Mouse (Mus musculus) gastrocnemius, postnatal 4 days (tissue): Measurements from ENCODE around the gene Plpp3. TPM values are rescaled to one million over a fixed set of nuclear protein-coding genes. Genes with fewer than 3 reads are reported as not detected.

Experiments
- DNase-seq, 2 experiments: peaks; one replicate each; pipeline ENCODE4 v3.0.0; 2021 to 2022; ENCODE audit warnings: low spot score in 2 of 2, mixed read lengths in 2 of 2
- total RNA-seq, 2 experiments: library from RNA; stranded (reverse); gene quantifications; 2 replicates each; pipeline ENCODE4 v1.2.3; 2021

Gene Plpp3
- total RNA-seq, 2 experiments from 2014 or later, result 116 to 119 TPM

DNA sequence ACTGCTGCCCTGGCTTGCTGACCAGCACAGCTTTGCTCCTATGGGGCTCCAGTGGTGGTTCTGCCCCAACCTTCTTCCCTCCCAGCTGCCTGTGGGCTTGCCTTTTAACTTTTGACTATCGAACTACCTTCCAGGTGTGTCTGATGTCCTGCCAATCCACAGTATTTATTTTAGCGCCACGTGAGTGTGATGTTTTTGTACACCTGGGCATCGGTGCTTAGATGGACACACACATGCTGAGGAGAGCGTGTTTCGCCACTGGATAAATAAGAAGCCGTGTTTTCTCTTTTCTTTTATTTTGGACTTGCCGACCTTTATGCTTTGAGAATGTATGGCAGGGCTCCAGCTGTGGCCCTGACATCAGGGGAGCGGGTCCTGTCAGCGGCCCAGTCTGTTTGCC, 29.5 kb downstream of the Plpp3 start:
- no peak for DNase-seq

DNA sequence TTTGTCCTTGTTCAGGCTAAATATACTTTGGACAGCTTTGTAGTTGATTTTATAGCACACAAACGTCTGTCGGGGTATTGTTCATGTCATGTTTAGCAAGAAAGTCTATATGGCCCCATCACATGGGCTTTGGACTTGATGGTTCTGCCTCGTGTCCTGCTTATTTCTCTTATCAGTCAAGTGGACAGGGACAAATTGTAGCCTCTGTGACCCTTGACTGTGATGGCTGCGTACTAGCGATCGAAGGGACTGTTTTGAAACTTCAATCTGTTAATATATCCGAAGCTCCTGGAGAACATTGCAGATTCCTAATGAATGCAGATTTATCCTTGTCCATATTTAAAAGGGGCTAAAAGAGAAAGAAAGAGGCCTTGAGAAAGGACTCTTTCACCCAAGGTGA, 30.7 kb downstream of the Plpp3 start:
- DNase-seq, result no peak

DNA sequence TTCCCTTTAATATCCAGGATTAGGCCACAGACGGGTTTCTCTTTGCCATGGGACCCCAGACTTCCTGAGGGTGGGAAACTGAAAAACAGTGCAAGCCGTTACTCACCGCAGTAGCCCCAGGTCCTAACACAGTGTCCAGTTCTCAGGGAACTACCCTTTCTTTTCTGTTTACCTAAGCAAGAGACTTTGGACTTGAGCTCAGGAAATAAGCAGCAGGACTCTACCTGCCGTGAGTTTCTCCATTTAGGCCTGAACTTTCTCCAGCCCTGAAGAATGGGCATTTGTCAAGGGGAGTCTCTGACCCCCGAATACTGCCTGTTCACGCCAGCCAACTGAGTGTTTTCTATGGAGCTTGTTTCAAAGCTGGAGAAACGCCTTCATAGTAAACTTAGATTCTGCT, 31.7 kb downstream of the Plpp3 start:
- no peak for DNase-seq

DNA sequence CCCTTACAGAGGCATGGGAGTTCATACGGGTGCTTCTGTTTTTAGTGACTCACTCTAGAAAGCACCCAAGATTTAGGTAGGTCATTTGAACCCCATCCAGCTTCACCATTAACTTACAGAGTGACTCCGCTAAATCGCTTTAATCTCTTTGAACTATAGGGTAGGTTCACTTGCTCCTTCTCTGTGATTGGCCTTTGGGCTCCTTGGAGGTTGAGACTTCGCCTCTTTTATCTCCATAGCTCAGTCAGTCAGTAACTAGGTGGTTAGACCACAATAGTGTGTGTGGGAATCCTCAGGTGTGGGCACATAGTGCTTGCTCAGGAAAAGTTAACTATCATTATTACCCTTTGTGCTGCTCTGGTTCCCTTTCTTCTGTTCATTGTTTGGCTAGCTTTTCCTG, 33.7 kb downstream of the Plpp3 start:
- DNase-seq, result no peak

DNA sequence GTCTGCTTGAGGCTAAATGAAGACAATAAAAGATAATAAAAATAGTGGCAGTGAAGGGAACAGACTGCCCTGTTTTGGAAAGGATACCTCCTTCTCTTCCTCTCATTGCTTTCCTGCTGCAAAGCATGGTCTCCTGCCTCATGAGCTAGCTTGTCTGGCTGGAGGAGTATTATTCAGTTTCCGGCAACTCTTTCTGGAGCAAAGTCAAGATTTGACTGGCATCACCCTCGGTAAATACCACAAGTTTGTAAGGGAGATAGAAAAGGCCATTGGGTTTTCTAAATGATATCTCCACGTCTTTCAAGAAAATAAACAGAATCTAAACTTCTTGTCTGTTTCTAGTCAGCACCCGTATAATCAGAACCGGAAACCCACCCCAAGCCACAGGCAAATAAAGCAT, 34.4 kb downstream of the Plpp3 start:
- DNase-seq, result no peak

DNA sequence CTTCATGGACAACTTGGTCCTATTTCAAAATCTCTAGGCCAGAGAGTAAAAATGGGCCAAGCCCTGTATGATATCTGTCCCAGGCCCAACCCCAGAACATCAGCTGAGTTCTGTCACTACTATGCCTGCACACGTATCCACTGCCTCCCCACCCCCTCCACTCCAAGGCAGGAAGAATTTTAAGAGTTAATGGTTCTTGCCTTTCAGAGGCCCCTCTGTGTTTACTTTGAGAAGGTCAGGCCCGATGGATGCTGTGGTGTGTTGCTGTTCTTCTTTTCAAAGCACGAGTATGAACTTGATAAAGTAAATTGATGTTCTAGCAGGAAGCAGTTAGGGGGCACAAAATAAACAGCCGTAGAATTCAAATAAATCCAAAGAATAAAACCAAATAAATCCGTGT, 35.5 kb downstream of the Plpp3 start:
- DNase-seq, result no peak

DNA sequence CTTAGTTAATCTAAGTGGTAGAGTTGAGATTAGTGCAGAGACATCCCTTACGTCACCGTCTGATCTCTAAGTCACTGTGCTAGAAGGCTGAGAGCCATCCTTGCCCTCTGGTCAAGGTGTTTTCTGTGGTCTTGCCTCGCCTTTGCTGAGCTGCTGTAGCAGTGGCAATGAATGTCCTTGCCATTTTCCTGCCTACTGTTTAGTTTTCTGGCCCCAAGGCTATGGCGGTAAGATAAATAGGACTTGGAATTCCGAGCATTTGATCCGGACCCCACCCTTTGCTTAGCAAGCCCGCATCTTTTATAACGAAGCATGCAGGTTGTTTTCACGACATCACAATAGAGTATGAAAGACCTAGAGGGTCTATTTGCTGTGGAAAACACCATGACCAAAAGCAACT, 38.1 kb downstream of the Plpp3 start:
- DNase-seq, result no peak

DNA sequence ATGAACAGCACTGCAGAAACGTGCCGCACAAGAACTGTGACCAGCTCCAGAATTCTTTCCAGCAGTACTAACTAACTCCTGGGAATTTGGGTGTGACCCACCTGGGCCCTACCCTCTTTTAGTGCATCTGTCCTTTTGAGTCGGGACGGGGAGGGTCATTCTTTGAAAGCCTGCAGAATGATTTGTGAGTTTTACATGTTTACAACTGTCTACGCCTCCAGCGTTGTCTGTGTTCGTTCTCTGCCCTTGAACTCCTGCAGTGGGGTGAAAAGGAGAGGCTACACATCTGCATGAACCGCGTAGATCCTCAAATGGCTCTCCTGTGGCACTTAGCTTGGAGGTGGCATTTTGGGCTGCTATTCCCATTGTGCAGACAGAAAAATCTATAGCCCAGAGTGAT, 39.0 kb downstream of the Plpp3 start:
- no peak for DNase-seq

DNA sequence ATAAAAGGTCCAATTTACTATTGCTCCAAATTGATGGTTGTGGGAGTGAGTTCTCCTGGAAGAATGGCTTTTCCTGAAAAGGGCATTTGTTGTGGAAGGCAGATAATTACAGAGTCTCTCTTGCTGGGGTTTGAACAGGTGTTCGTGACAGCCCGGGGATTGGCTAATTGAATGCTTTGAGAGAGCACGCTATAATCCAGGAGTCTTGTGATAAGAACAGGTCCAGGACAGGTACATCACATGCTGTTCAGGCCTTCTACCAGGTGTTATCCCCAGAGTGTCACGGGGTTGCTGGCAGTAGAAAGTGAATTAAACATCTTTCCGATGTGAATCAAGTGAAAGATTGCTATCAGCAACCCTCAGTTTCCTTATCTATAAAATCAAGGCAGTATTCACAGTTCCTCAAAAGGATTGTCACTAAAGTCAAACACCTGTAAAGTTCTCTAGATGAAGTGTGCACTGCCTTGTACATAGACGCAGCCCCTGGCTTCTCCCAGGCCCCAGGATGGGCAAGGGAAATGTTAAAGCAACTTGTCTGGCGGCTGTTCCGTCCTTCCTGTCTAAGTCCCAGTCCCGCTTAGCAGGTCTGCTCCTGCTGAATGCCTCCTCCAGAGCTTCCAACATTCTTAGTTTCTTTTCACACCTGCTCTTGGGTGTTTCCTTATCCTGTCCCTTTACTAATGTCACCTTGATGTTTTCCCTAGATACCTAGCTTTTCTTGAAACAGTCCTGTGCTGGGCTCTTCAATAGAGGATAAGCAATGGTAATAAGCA, 40.0 kb downstream of the Plpp3 start:
- no peak for DNase-seq

DNA sequence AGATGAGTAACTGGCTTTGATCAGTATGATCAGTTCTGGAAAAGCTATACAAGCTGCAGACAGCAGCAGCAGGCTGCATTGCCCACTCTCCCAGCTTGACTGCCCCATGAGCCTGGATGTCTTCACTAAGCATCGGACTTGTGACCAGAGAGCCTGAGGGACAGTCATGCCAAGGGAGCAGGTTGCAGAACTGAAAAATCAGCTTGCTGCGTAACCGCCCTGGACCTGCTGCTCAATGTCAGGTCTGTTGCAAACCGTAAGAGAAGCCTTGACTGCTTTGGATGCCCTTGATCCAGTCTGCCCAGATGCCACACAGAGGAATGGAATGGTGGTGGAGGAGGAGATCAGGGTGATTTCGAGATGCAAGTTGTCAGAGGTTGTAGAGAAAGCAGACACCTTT, 41.5 kb downstream of the Plpp3 start:
- no peak for DNase-seq

DNA sequence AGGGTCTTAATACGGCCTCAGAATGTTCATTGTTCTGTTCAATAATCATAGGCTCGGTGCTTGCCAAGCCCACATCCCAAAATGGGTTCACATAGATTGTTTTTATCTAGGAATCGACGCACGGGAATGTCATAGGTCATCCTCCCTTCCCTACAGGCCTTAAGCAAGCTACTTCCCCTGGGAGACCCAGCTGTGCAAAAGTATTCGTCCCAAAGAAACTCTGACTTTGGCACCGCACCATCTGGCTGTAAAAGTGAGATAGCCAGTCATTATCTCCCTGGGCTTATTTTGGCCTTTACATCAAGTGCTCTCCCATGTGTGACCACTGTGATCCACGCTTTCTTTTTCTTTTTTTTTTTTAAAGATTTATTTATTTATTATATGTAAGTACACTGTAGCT, 42.2 kb downstream of the Plpp3 start:
- DNase-seq, result no peak

DNA sequence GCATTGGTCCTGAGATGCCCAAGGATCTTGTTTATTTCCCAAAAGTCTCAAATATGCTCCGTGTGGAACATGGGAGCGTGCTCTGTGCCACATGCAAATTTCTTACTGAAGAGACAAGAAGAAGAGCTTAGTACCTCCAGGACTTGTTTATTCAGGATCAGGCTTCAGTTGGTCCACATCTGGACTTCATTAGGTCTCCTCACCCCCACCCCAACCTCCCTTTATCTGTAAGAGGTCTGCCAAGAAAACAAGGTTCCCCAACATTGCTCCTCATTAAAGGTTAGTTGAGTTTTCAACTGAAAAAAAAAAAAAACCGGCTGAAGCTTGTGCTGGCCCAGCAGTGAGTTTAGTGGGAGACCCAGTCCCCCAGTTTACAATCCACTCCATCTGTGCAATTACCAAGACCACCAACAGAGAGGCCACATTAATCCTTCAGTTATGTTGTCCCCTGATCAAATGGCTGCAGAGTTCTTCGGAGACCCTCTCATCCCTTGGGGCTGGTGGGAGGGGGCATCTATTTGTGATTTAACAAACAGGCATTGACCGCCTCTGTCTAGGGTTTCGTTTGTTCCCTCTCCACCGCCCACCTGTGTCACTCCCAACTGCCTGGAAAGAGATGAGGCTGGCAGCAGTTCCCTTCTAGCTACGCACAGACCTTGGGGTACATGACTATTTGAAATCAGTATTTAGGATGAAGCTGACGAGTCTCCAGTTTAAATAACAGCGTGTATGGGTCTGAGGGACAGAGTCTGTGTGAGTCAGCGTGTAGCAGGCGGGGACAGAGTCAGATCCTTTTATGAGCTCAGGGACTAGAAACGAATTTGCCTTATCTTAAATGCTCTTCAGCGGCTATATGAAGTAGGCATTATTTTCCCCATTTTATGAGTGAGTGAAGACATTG, 43.7 kb downstream of the Plpp3 start:
- no peak for DNase-seq

DNA sequence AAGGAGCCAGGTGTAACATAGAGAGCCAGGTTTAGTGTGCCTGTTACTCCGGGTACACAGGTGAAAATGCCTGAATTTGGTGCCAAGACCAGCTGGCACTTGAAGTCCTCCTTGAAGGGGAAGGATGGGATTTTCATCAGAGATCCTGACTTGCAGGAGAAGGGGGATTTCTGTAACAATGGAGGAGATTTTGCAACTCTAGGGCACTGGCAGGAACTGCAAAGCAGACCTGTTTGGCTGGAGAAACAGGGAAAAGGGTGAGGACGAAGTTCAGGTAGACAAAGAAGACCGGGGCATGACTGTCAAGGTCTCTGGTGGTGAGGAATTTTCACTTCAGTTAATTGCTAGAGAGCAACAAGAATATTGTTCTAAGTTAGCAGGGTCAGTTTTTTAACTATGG, 45.3 kb downstream of the Plpp3 start:
- no peak for DNase-seq

DNA sequence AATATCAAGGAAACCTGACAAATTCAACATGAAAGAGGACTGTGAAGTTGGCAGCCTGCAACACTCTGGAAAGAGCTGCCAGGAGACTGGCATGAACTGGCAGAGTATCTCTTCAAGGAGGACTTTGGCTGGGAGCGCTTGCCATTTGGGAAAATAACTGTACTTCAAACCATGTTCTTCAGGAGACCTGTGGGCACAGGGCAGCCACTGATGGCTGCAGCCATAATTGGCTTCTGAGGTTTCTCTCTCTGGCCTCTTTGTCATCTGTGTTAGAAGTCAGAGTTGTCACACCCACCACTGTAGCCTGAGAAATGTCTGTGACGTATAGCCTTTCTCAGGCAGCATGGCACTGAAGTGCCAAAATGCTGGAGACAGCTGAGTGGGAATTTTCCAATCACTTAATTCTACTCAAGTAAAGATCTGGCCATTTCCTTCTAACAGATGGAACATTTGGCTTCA, 46.2 kb downstream of the Plpp3 start:
- no peak for DNase-seq

DNA sequence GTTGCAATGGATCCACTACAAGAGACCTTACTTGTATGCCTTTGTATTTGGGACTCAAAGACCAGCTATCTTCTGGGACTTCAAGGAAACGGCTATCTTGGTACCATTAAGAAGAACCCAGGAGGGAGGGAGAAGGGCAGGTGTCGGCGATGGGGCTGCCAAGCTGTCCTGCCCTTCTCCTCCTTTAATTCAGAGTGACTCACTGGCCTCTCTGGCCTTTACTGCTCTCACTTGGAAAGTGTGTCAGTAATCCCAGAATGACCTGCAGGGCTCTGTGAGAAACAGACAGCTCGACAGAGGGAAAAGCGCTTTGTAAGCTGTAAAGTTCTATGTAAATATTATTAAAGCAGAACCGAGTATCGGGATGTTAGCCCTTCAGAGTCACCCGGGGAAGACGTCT, 46.9 kb downstream of the Plpp3 start:
- no peak for DNase-seq

DNA sequence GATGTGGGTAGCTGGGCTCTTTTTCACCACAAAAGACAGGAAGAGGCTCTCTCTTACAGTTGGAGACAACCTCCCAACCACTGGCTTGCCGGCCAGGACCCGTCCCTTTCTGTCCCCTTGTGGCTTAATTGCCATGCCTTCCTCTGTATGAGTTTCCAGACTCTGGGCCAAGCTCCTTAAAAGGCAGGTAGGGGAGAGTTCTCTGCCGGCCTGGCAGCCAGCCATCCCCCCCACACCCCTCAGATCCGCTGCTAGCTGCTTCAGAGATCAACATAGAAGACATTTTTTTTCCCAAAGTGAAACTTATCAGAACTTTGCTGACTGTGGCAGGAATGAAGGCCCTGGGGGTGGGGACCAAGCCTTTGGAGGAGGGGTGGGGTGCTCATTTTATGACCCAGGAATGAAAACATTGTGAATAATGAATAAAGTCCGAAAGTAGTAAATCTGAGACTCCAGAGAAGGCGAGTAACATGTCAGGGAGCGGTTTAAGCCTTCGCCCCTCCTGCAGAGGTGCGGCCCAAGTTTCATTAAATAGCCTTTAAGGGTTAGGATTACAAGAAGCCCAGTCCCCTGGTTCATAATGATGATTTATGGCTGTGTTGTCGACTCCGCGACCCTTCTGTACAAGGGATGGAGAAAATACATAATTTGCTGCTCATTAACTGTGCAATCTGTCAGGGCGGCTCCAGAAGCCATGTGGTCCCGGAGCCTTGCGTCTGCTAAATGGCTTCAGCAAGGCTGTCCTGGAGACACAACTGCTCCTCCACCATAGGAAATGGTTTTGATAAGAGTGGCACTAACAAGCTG, 48.1 kb downstream of the Plpp3 start:
- DNase-seq, result peak in 1 of 2 experiments; percentile 53

DNA sequence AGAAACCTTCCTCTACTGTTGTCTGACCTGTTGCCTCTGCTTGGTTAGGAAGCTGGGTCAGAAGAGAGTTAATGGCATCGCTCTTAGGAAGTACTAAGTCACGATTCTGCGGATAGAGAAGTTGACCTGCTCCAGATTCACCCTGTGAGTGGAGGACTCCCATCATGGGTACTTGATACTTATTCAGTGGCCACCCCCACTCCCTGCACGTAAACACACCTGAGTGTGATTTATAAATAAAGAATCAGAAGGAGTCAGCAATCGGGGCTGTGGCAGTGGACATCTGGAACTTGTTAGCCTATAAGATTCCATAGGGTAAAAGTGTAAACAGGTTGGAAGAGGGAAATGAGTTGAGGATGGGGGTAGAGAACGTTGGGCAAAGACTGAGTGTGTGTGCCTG, 49.0 kb downstream of the Plpp3 start:
- DNase-seq, result no peak

DNA sequence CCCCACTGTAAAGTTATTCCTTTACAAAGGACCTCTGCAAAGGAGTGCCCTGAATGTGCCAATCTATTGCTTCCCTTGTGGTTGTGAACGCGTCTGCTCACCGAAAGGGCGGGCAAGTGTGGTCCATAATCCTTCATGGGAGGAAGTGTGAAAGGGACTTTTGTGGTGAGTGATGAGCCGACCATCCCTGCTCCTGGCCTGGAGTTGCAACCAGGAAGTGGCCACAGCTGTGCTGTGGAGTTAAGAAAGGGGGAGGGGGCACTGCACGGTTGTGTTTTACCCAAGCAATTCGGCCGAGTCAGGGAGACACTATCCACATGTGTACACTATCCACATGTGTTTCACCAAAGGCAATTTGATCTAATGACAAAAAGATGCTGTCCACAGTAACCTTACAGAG, 49.8 kb downstream of the Plpp3 start:
- DNase-seq, result no peak

DNA sequence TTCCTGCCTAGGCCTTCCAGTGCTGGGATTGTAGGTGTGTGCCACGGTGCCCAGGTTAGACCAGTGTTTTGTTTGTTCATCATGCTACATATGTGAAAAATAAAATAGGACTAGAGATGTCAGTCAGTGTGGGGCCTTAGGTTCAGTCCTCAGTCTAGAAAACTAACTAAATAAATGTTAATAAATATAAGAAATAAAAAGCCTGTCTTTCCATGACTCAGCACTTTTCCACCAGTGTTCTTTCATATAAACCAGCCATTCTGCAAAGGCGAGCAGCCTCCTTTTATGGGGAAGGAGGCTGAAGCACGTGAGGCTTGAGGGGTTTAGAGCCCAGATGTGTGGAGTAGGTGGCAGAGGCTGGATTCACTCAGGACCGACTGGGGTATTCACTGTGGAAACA, 50.5 kb downstream of the Plpp3 start:
- DNase-seq, result no peak

DNA sequence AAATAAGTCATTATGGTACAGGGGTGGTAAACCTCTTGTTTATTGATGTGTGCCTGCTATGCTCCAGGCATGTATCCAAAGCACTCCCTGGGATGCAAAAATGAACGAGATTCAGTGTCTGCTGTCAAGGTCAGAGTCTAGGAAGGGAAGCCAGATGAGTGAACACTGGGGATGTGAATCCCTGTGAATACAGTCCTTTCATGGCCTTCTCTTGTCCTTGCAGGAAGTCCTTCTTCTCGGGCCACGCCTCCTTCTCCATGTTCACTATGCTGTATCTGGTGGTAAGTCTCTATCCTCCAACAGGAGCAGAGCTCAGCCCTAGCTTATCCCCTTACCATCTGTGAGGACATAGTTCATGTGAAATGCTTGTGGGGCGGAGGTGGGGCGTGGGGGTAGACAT, 51.8 kb downstream of the Plpp3 start:
- no peak for DNase-seq

DNA sequence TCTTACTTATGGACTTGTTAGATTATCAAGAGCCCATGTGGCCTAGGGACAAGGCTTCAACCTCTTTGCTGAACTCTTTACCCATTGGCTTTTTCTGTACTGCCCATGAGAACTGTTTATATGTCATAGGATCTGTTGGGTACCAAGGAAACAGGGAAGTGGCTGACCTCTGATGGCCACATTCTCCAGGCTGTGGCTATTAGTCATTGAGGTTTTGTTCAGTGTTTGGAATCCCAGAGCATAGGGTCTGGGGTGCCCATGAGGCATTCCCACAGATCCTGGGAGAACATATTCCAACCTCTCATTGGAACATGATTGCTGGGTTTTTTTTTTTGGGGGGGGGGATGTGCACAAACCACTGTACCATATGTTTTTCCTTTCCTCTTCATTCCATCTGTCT, 56.2 kb downstream of the Plpp3 start:
- no peak for DNase-seq

DNA sequence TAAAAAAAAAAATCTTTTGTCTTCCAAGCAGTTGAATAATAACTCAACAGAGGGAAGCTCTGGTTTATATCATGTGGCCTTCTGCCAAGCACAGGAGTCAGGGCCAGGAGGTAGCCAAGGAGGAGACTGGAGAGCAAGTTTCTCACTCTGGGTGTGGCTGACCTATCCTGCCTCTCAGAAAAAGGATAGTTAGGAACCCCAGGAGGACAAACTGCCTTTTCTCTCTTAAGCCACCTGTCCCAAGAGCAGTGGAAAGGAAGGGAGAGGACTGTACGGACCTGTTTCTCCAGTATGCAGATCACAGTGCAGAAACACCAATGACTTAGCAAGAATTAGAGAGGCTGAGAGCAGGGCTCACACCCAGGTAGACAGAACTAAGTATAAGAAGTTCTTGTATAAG, 57.3 kb downstream of the Plpp3 start:
- no peak for DNase-seq
